Mouse (Mus musculus) cortical plate, adult 2 months (tissue): ENCODE measurements at regions not wholly inside any gene's neighbourhood (a gene's known extent, or its start where the extent isn't known, plus 50 kb on each side); places are given as distances from the start of the nearest gene placed in this dataset.

ENCODE experiments used
- CTCF ChIP-seq: fragments of 200-500 bp; IDR thresholded peaks from 2 replicates; pipeline ENCODE4 v1.5.1; 2011; ENCODE audit warnings: mild to moderate bottlenecking, control low read depth, low read length; ENCODE audit not compliant: insufficient read depth; ENCODE audit errors: extremely low read depth
- POLR2A ChIP-seq: fragments of 200-500 bp; IDR thresholded peaks from 2 replicates; pipeline ENCODE4 v1.6.1; 2011; ENCODE audit warnings: mild to moderate bottlenecking, low read length, control low read depth; ENCODE audit not compliant: insufficient read depth; ENCODE audit errors: extremely low read depth

DNA sequence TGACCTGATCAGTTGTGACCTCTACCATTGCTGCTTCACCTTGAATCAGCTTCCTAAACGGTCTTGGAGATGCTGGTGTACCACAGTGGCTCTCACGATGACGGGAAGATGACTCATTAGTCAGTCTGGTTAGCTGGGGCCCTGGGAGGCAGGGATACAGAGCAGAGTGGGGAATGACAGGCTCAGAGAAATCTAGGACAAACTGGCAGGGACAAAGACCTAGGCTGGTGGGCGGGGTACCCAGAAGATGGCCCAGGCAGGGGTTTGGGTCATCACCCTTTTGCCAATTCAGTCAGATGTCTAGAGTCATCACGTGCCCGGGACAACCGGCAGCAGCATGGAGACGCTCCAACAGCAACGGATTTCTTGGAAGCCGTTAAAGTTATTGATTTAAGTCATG is 83.4 kb upstream of the Max start:
- TF ChIP-seq POLR2A (no peak), CTCF (no peak)
